Mouse (Mus musculus) neural tube, embryonic 11.5 days (tissue): ENCODE data around the gene Ino80b. TPM values are rescaled to one million over a fixed set of nuclear protein-coding genes. Genes with fewer than 3 reads are reported as not detected.
A peak's percentile ranks its signal among the peaks of the same experiment; 100 is the strongest.

Experiments
- ATAC-seq: fragments of 200-750 bp; cut with Nextera tagmentation; 2 replicates; pipeline ENCODE4 v1.8.0; 2017; ENCODE audit warnings: moderate number of reproducible peaks, mild to moderate bottlenecking, moderate TSS enrichment, moderate library complexity; ENCODE audit not compliant: insufficient read depth, low FRiP score, low TSS enrichment
- DNase-seq: peaks from one replicate; pipeline ENCODE4 v3.0.0-alpha.2; 2015; ENCODE audit warnings: low spot score
- H3K27ac ChIP-seq: fragments of 300-500 bp; sonication (generic); 2 replicates; pipeline ENCODE4 v1.5.1; 2014; ENCODE audit warnings: low read depth, mild to moderate bottlenecking, low read length
- H3K27me3 ChIP-seq: fragments of 300-500 bp; sonication (generic); 2 replicates; pipeline ENCODE4 v1.6.1; 2014; ENCODE audit warnings: mild to moderate bottlenecking, low read length, mixed read lengths; ENCODE audit not compliant: control insufficient read depth, insufficient read depth
- H3K36me3 ChIP-seq: fragments of 300-500 bp; sonication (generic); 2 replicates; pipeline ENCODE4 v1.6.1; 2014; ENCODE audit warnings: mild to moderate bottlenecking, low read length, moderate library complexity, mixed read lengths; ENCODE audit not compliant: control insufficient read depth, insufficient read depth
- H3K4me1 ChIP-seq: fragments of 300-500 bp; sonication (generic); 2 replicates; pipeline ENCODE4 v1.6.1; 2014; ENCODE audit warnings: low read length, mixed read lengths; ENCODE audit not compliant: control insufficient read depth, insufficient read depth
- H3K4me2 ChIP-seq: fragments of 300-500 bp; sonication (generic); 2 replicates; pipeline ENCODE4 v1.6.1; 2014; ENCODE audit warnings: low read depth, mild to moderate bottlenecking, moderate library complexity
- H3K4me3 ChIP-seq: fragments of 300-500 bp; sonication (generic); 2 replicates; pipeline ENCODE4 v1.5.1; 2014; ENCODE audit warnings: low read depth, low read length
- H3K9ac ChIP-seq: fragments of 300-500 bp; sonication (generic); 2 replicates; pipeline ENCODE4 v1.6.1; 2014; ENCODE audit warnings: mild to moderate bottlenecking, low read length
- H3K9me3 ChIP-seq: fragments of 300-500 bp; sonication (generic); 2 replicates; pipeline ENCODE4 v1.6.1; 2016; ENCODE audit warnings: low read length; ENCODE audit not compliant: control insufficient read depth
- WGBS: fragments of 180-500 bp; shearing (Covaris S2); extraction: QIAGEN DNeasy Blood & Tissue Kit; methylation state at CpG from one replicate; pipeline ENCODE4 v1.1.7; 2014; 5-methylcytosine and 5-hydroxymethylcytosine counted together
- polyA plus RNA-seq: library from polyadenylated mRNA; unstranded; fragments of >200 nt; fragmentation: Nextera tagmentation; extraction: Ambion mirVana; gene quantifications from 2 replicates; pipeline ENCODE4 v1.2.1, GENCODE M21; 2014

Gene Ino80b
- polyA plus RNA-seq, 1 experiment from 2014 or later = 23.4 TPM

GRCm38 (mm10) chr6:83104158-83104557 is 21.1 kb downstream of the Ino80b start:
- Histone ChIP-seq H3K27ac (no peak overlapping the region), H3K4me3 (no peak overlapping the region), H3K36me3 (peaks cover 2% of the 10 kb centered on the region; the same call in 1 of the 2 replicates), H3K9ac (no peak overlapping the region), H3K4me1 (peaks cover 15% of the 10 kb centered on the region), H3K27me3 (0 out of 2 replicates have a peak, but pooled peaks cover 2% of the 10 kb centered on the region), H3K9me3 (no peaks in the 10 kb centered on the region), H3K4me2 (no peak overlapping the region)
- no peak for DNase-seq
- ATAC-seq = no peak
- WGBS = 81% methylated on average over 4 of the region's 4 CpGs

GRCm38 (mm10) chr6:83103130-83103650 is 22.0 kb downstream of the Ino80b start:
- Histone ChIP-seq H3K9me3 (no peaks in the 10 kb centered on the region), H3K9ac (peak overlapping the region; percentile 33; the same call in 1 of the 2 replicates), H3K27ac (no peak overlapping the region), H3K4me2 (no peak overlapping the region), H3K27me3 (0 out of 2 replicates have a peak, but pooled peaks cover 2% of the 10 kb centered on the region), H3K4me1 (peaks cover 11% of the 10 kb centered on the region), H3K4me3 (no peak overlapping the region), H3K36me3 (peaks cover 2% of the 10 kb centered on the region; the same call in 1 of the 2 replicates)
- ATAC-seq (no peak), DNase-seq (no peak)
- 50% methylated on average over 11 of the region's 11 CpGs for WGBS

GRCm38 (mm10) chr6:83101688-83102556 is 23.3 kb downstream of the Ino80b start:
- H3K4me2 ChIP-seq = peak overlapping the region; percentile 98
- ATAC-seq = peak; percentile 73
- H3K27me3 ChIP-seq = 0 out of 2 replicates have a peak, but pooled peaks cover 2% of the 10 kb centered on the region
- under 1% methylated on average over 74 of the region's 74 CpGs for WGBS
- H3K4me3 ChIP-seq = peak overlapping the region; percentile 70
- no peaks in the 10 kb centered on the region for H3K9me3 ChIP-seq
- peak; percentile 79 for DNase-seq
- H3K27ac ChIP-seq = peak overlapping the region; percentile 70
- peaks cover 6% of the 10 kb centered on the region for H3K4me1 ChIP-seq
- H3K36me3 ChIP-seq = no peaks in the 10 kb centered on the region
- H3K9ac ChIP-seq = peak overlapping the region; percentile 83

DNA sequence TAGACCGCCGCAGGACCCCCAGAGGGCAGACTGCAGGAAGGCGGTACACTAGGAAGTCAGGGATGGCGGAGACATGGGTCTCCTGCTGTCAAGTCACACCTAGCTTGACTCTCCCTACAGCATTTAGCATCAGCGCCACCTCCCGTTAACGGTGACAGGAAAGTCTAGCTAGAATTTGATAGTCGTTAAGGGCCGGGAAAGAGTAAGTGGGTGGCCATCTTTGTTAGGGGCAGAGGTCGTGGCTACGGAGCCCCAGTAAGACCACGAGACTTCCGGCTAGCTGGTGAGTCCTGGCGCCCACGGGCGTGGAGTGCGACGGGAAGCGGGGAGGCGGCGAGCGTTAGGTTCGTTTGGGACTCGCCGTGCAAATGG is 23.9 kb downstream of the Ino80b start, which contains the start of the genes Ccdc142 and Gm42688:
Gene Ccdc142 (plus strand): TSS at position 286 of the 372 bp plus-strand sequence.
Gene Gm42688 (plus strand): TSS at position 302 of the 372 bp plus-strand sequence.
- ATAC-seq = peak; percentile 82
- under 1% methylated on average over 25 of the region's 25 CpGs for WGBS
- H3K4me2 ChIP-seq = peak within 1 kb of the TSS; percentile 98

GRCm38 (mm10) chr6:83098411-83098810 is 26.8 kb downstream of the Ino80b start:
- Histone ChIP-seq H3K4me2 (no peak overlapping the region), H3K9ac (no peak overlapping the region)

More for the DNA sequence above, 23.9 kb downstream of the Ino80b start, which contains the start of the genes Ccdc142 and Gm42688:
- peak within 1 kb of the TSS; percentile 83 for H3K9ac ChIP-seq
- H3K36me3 ChIP-seq = no peaks in the 10 kb centered on the region
- DNase-seq = peak; percentile 88
- 0 out of 2 replicates have a peak, but pooled peaks cover 2% of the 10 kb centered on the region for H3K27me3 ChIP-seq
- peak within 1 kb of the TSS; percentile 70 for H3K4me3 ChIP-seq
- peak within 1 kb of the TSS; percentile 70 for H3K27ac ChIP-seq
- no peaks in the 10 kb centered on the region for H3K9me3 ChIP-seq
- H3K4me1 ChIP-seq = peaks cover 6% of the 10 kb centered on the region

DNA sequence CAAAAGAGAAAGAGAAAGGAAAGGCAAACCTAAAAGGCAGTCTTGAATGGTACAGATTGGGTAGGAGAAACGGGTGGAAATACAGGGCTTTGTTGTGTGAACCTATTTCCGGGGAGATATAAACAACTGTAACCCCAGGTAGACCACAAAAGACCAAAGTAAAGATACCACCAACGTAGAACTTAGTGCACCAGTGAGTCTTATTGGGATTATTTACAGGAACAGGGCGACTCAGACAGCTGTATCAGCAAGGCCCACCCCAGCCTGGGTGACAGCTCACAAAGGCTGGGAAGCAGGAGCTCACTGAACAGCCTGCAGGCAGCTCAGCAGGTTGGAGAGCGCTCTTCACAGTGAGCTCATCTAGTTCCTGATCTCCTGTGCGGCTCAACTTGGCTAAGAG is 29.3 kb downstream of the Ino80b start:
- H3K9me3 ChIP-seq = no peaks in the 10 kb centered on the region
- H3K27me3 ChIP-seq = no peaks in the 10 kb centered on the region
- no peak for DNase-seq
- H3K4me3 ChIP-seq = no peak overlapping the region
- 51% methylated on average over 6 of the region's 6 CpGs for WGBS
- no peaks in the 10 kb centered on the region for H3K4me1 ChIP-seq
- no peak overlapping the region for H3K9ac ChIP-seq
- no peak for ATAC-seq
- H3K36me3 ChIP-seq = no peaks in the 10 kb centered on the region
- no peak overlapping the region for H3K4me2 ChIP-seq
- no peak overlapping the region for H3K27ac ChIP-seq

More at GRCm38 (mm10) chr6:83098411-83098810, 26.8 kb downstream of the Ino80b start:
- Histone ChIP-seq H3K4me1 (peaks cover 6% of the 10 kb centered on the region), H3K4me3 (no peak overlapping the region), H3K9me3 (no peaks in the 10 kb centered on the region), H3K27ac (no peak overlapping the region), H3K36me3 (no peaks in the 10 kb centered on the region), H3K27me3 (0 out of 2 replicates have a peak, but pooled peaks cover 2% of the 10 kb centered on the region)
- WGBS = 74% methylated on average over 2 of the region's 2 CpGs
- DNase-seq = no peak
- ATAC-seq = no peak

DNA sequence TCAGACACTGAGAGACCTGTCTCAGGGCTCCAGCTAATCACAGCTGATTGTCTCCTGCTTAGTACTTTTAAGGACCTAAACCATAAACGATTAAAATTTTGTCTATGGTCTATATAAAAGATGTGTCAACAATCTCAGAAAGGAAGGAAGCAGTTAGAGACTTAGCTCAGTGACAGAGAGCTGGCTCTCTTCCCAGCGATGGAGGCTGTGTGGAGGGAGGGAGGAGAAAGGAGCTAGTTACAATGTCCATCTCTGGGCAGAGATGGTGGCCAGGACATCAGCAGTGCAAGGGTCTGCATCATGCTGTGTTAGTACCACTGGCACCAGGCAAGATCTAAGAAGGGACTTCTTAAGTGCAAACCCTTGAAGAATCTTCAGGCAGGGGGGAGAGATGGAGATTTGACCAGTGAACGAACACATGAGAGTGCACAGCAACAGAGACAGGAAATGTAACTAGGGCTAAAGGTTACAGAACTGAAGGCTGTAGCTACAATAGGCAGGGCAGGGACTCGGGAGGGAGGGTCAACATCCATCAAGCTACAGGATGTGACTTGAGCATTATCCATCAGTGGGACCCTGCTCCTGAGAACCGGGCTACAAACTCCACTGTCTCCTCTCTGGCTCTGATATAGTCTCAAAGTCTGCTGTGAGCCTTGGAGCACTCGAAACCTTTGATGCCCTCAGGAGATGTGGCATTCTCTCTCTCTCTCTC is 32.7 kb downstream of the Ino80b start:
- H3K9ac ChIP-seq = no peak overlapping the region
- DNase-seq (no peak), ATAC-seq (no peak)
- no peak overlapping the region for H3K27ac ChIP-seq
- H3K4me2 ChIP-seq = no peak overlapping the region
- WGBS = 41% methylated on average over 6 of the region's 6 CpGs
- no peaks in the 10 kb centered on the region for H3K4me1 ChIP-seq
- H3K9me3 ChIP-seq = no peaks in the 10 kb centered on the region
- no peak overlapping the region for H3K4me3 ChIP-seq
- peaks cover 19% of the 10 kb centered on the region for H3K27me3 ChIP-seq
- H3K36me3 ChIP-seq = no peaks in the 10 kb centered on the region

DNA sequence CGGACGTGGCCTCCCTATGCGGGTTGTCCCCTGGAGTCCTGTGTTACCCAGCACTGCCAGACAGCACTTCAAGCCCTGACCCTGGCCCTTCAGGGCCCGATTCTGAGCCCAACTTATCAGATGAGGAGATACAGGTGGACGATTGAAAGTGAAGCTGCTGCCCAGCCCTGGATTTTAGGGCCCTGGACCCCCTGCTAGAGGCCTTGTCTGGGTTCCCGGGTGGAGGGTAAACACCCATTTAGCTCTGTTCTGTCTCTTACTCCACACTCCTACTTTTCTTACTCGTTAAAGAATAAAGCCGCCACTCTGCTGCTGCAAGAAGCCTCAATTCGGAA is 37.3 kb downstream of the Ino80b start:
- Histone ChIP-seq H3K4me3 (no peak overlapping the region), H3K9ac (no peak overlapping the region), H3K9me3 (no peaks in the 10 kb centered on the region), H3K4me1 (peaks cover 8% of the 10 kb centered on the region; the same call in 1 of the 2 replicates), H3K27ac (no peak overlapping the region), H3K4me2 (peak overlapping the region; percentile 31), H3K27me3 (peaks cover 62% of the 10 kb centered on the region), H3K36me3 (no peaks in the 10 kb centered on the region)
- WGBS = 7% methylated on average over 9 of the region's 9 CpGs
- no peak for ATAC-seq
- no peak for DNase-seq
